Mouse (Mus musculus) small intestine, adult 2 months (tissue): ENCODE results near the gene Nip7.

ENCODE experiments used
- CTCF ChIP-seq: fragments of 200-500 bp; IDR thresholded peaks from 2 replicates; pipeline ENCODE4 v1.5.1; 2012; ENCODE audit warnings: low read depth, mild to moderate bottlenecking, control low read depth, inconsistent platforms, low read length, moderate library complexity, mixed read lengths; ENCODE audit not compliant: insufficient replicate concordance, insufficient read length; ENCODE audit errors: extremely low read depth
- POLR2A ChIP-seq: fragments of 200-500 bp; IDR thresholded peaks from 2 replicates; pipeline ENCODE4 v1.6.1; 2012; ENCODE audit warnings: low read depth, mild to moderate bottlenecking, control low read depth, inconsistent platforms, low read length, moderate library complexity

DNA sequence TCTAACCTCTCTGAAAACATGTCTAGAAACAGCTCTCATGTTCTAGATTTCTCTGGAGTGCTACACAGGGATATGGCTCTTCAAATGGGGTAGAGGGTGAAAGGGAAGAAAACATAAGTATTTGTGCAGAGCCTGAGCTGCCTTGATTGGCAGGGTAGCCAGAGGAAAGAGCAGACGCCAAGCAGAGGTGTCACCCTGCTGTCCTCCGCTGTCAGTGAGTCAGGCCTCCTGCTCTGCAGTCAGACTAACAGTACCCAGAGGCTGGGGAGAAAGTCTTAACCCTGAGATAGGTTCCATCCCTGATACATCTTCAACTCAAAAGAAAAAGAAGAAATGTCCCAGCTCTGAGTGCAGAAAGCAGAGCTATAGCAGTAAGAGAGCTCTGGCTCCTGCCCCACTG lies 44.0 kb upstream of the Nip7 start:
- TF ChIP-seq CTCF (no peak), POLR2A (no peak)
